Mouse (Mus musculus) limb, embryonic 11.5 days (tissue): ENCODE measurements around the gene Fcgr3. TPM values are rescaled to one million over a fixed set of nuclear protein-coding genes. Genes with fewer than 3 reads are reported as not detected.

Experiments used
- ATAC-seq: fragments of 200-750 bp; cut with Nextera tagmentation; 2 replicates; pipeline ENCODE4 v1.8.0; 2017; ENCODE audit warnings: low read depth; ENCODE audit not compliant: insufficient number of reproducible peaks, low FRiP score, low TSS enrichment
- DNase-seq: peaks from one replicate; pipeline ENCODE4 v3.0.0-alpha.2; 2015; ENCODE audit warnings: low spot score
- H3K27ac ChIP-seq: fragments of 300-500 bp; sonication (generic); replicated peaks from 2 replicates; pipeline ENCODE4 v1.5.1; 2014; ENCODE audit warnings: low read depth, mild to moderate bottlenecking, low read length
- H3K27me3 ChIP-seq: fragments of 300-500 bp; sonication (generic); 2 replicates; pipeline ENCODE4 v1.6.1; 2014; ENCODE audit warnings: mild to moderate bottlenecking, low read length, mixed read lengths; ENCODE audit not compliant: control insufficient read depth, insufficient read depth
- H3K36me3 ChIP-seq: fragments of 300-500 bp; sonication (generic); 2 replicates; pipeline ENCODE4 v1.6.1; 2014; ENCODE audit warnings: mild to moderate bottlenecking, low read length, moderate library complexity, mixed read lengths; ENCODE audit not compliant: control insufficient read depth, insufficient read depth
- H3K4me1 ChIP-seq: fragments of 300-500 bp; sonication (generic); 2 replicates; pipeline ENCODE4 v1.6.1; 2014; ENCODE audit warnings: low read length, mixed read lengths; ENCODE audit not compliant: control insufficient read depth, insufficient read depth
- H3K4me2 ChIP-seq: fragments of 300-500 bp; sonication (generic); 2 replicates; pipeline ENCODE4 v1.6.1; 2014; ENCODE audit warnings: low read depth, mild to moderate bottlenecking, moderate library complexity; ENCODE audit not compliant: severe bottlenecking
- H3K4me3 ChIP-seq: fragments of 300-500 bp; sonication (generic); 2 replicates; pipeline ENCODE4 v1.5.1; 2014; ENCODE audit warnings: low read depth, low read length
- H3K9ac ChIP-seq: fragments of 300-500 bp; sonication (generic); 2 replicates; pipeline ENCODE4 v1.6.1; 2014; ENCODE audit warnings: mild to moderate bottlenecking, low read length
- H3K9me3 ChIP-seq: fragments of 300-500 bp; sonication (generic); 2 replicates; pipeline ENCODE4 v1.6.1; 2016; ENCODE audit warnings: low read length; ENCODE audit not compliant: control insufficient read depth
- WGBS: fragments of 180-500 bp; shearing (Covaris S2); extraction: QIAGEN DNeasy Blood & Tissue Kit; methylation state at CpG from one replicate; pipeline ENCODE4 v1.1.7; 2014; 5-methylcytosine and 5-hydroxymethylcytosine counted together
- polyA plus RNA-seq: library from polyadenylated mRNA; unstranded; fragments of >200 nt; fragmentation: Nextera tagmentation; extraction: Ambion mirVana; gene quantifications from 2 replicates; pipeline ENCODE4 v1.2.1, GENCODE M21; 2014

The Fcgr3 gene
- polyA plus RNA-seq, 1 experiment from 2014 or later = 4.7 TPM

GRCm38 (mm10) chr1:171031752-171032151 is 33.0 kb downstream of the Fcgr3 start:
- DNase-seq = no peak
- Histone ChIP-seq H3K9ac (no peak overlapping the region), H3K36me3 (no peaks in the 10 kb centered on the region), H3K4me3 (no peak overlapping the region), H3K9me3 (no peaks in the 10 kb centered on the region), H3K27ac (no peak overlapping the region), H3K4me1 (peaks cover 2% of the 10 kb centered on the region; the same call in 1 of the 2 replicates), H3K4me2 (no peak overlapping the region), H3K27me3 (peaks cover 14% of the 10 kb centered on the region; the same call in 1 of the 2 replicates)
- 93% methylated on average over 3 of the region's 3 CpGs for whole genome bisulfite sequencing
- no peak for ATAC-seq

GRCm38 (mm10) chr1:171019311-171019950 is 45.3 kb downstream of the Fcgr3 start:
- H3K27me3 ChIP-seq = no peaks in the 10 kb centered on the region
- ATAC-seq (no peak), DNase-seq (no peak)
- no peaks in the 10 kb centered on the region for H3K9me3 ChIP-seq
- H3K9ac ChIP-seq = no peak overlapping the region
- no peak overlapping the region for H3K4me2 ChIP-seq
- no peaks in the 10 kb centered on the region for H3K4me1 ChIP-seq
- no peak overlapping the region for H3K27ac ChIP-seq
- 83% methylated on average over 7 of the region's 7 CpGs for WGBS
- H3K36me3 ChIP-seq = no peaks in the 10 kb centered on the region
- H3K4me3 ChIP-seq = no peak overlapping the region

GRCm38 (mm10) chr1:171018737-171019136 is 46.0 kb downstream of the Fcgr3 start, which contains the start of gene Fcgr4:
Gene Fcgr4 (plus strand): TSS chr1:171018920.
- no peak for ATAC-seq
- 78% methylated on average over 2 of the region's 2 CpGs for WGBS
- H3K4me1 ChIP-seq = no peaks in the 10 kb centered on the region

GRCm38 (mm10) chr1:171017468-171018158 is 47.1 kb downstream of the Fcgr3 start:
- no peak overlapping the region for H3K27ac ChIP-seq
- no peaks in the 10 kb centered on the region for H3K27me3 ChIP-seq
- no peaks in the 10 kb centered on the region for H3K9me3 ChIP-seq
- DNase-seq = no peak
- no peak for ATAC-seq
- H3K9ac ChIP-seq = no peak overlapping the region
- WGBS = 36% methylated on average over 6 of the region's 6 CpGs
- no peaks in the 10 kb centered on the region for H3K36me3 ChIP-seq
- H3K4me2 ChIP-seq = no peak overlapping the region
- H3K4me1 ChIP-seq = no peaks in the 10 kb centered on the region
- H3K4me3 ChIP-seq = no peak overlapping the region

More at GRCm38 (mm10) chr1:171018737-171019136, 46.0 kb downstream of the Fcgr3 start, which contains the start of gene Fcgr4:
- Histone ChIP-seq H3K27me3 (no peaks in the 10 kb centered on the region), H3K27ac (no peak within 1 kb of the TSS), H3K9ac (no peak within 1 kb of the TSS), H3K4me2 (no peak within 1 kb of the TSS), H3K36me3 (no peaks in the 10 kb centered on the region), H3K4me3 (no peak within 1 kb of the TSS), H3K9me3 (no peaks in the 10 kb centered on the region)
- no peak for DNase-seq

- ATAC-seq = no peak
- WGBS = 84% methylated on average over 6 of the region's 6 CpGs
- no peak overlapping the region for H3K4me3 ChIP-seq
- H3K4me2 ChIP-seq = no peak overlapping the region
- H3K36me3 ChIP-seq = no peaks in the 10 kb centered on the region
- H3K9me3 ChIP-seq = no peaks in the 10 kb centered on the region
- H3K4me1 ChIP-seq = no peaks in the 10 kb centered on the region
- no peaks in the 10 kb centered on the region for H3K27me3 ChIP-seq
- no peak for DNase-seq
- H3K9ac ChIP-seq = no peak overlapping the region
- H3K27ac ChIP-seq = no peak overlapping the region
Observed at GRCm38 (mm10) chr1:171016676-171017356, 47.9 kb downstream of the Fcgr3 start.

GRCm38 (mm10) chr1:171011733-171012132 is 53.0 kb downstream of the Fcgr3 start:
- H3K36me3 ChIP-seq = no peaks in the 10 kb centered on the region
- H3K27ac ChIP-seq = no peak overlapping the region
- DNase-seq = no peak
- no peak overlapping the region for H3K4me2 ChIP-seq
- H3K27me3 ChIP-seq = no peaks in the 10 kb centered on the region
- H3K4me3 ChIP-seq = no peak overlapping the region
- ATAC-seq = no peak
- H3K9ac ChIP-seq = no peak overlapping the region
- no peaks in the 10 kb centered on the region for H3K9me3 ChIP-seq
- H3K4me1 ChIP-seq = no peaks in the 10 kb centered on the region
- 81% methylated on average over 4 of the region's 4 CpGs for WGBS

DNA sequence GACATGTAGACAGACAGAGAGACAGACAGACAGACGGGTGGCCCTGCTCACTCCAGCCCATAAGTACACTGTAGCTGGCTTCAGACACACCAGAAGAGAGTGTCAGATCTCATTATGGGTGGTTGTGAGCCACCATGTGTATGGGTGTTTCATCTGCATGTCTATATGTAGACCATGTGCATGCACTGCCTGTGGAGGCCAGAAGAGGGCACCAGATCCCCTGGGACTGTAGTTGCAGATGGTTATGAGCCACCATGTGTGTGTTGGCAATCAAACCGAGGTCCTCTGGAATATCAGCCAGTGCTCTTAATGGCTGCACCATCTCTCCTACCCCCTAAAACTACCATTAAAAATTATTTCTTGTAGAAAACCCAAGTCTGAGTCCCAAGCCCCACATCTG is 57.8 kb downstream of the Fcgr3 start:
- Histone ChIP-seq H3K9ac (no peak overlapping the region), H3K4me1 (no peaks in the 10 kb centered on the region), H3K4me2 (no peak overlapping the region), H3K27me3 (no peaks in the 10 kb centered on the region), H3K9me3 (no peaks in the 10 kb centered on the region), H3K4me3 (no peak overlapping the region), H3K27ac (no peak overlapping the region), H3K36me3 (no peaks in the 10 kb centered on the region)
- DNase-seq (no peak), ATAC-seq (no peak)
- WGBS = 97% methylated on average over 2 of the region's 2 CpGs

- Histone ChIP-seq H3K4me2 (no peak overlapping the region), H3K27me3 (no peaks in the 10 kb centered on the region), H3K36me3 (no peaks in the 10 kb centered on the region), H3K9me3 (no peaks in the 10 kb centered on the region), H3K4me3 (no peak overlapping the region), H3K27ac (no peak overlapping the region), H3K9ac (no peak overlapping the region), H3K4me1 (no peaks in the 10 kb centered on the region)
- 88% methylated on average over 4 of the region's 4 CpGs for WGBS
- DNase-seq (no peak), ATAC-seq (no peak)
Observed at GRCm38 (mm10) chr1:171006335-171006734, 58.4 kb downstream of the Fcgr3 start.
